Mouse (Mus musculus) hindbrain, embryonic 11.5 days (tissue): ENCODE measurements around the gene Bcar3. TPM values are rescaled to one million over a fixed set of nuclear protein-coding genes. Genes with fewer than 3 reads are reported as not detected.
A peak's percentile ranks its signal among the peaks of the same experiment; 100 is the strongest.

Experiments
- ATAC-seq: fragments of 200-750 bp; cut with Nextera tagmentation; 2 replicates; pipeline ENCODE4 v1.8.0; 2017; ENCODE audit warnings: mild to moderate bottlenecking, moderate TSS enrichment, moderate library complexity; ENCODE audit not compliant: low FRiP score
- DNase-seq: peaks from one replicate; pipeline ENCODE4 v3.0.0-alpha.2; 2015; ENCODE audit warnings: low spot score
- H3K27ac ChIP-seq: fragments of 300-500 bp; sonication (generic); 2 replicates; pipeline ENCODE4 v1.5.1; 2014; ENCODE audit warnings: mild to moderate bottlenecking, low read depth, low read length
- H3K27me3 ChIP-seq: fragments of 300-500 bp; sonication (generic); 2 replicates; pipeline ENCODE4 v1.6.1; 2014; ENCODE audit warnings: mild to moderate bottlenecking, low read length, moderate library complexity, mixed read lengths; ENCODE audit not compliant: control insufficient read depth, insufficient read depth
- H3K36me3 ChIP-seq: fragments of 300-500 bp; sonication (generic); 2 replicates; pipeline ENCODE4 v1.6.1; 2014; ENCODE audit warnings: mild to moderate bottlenecking, low read length, moderate library complexity, mixed read lengths; ENCODE audit not compliant: control insufficient read depth, insufficient read depth
- H3K4me1 ChIP-seq: fragments of 300-500 bp; sonication (generic); replicated peaks from 2 replicates; pipeline ENCODE4 v1.6.1; 2014; ENCODE audit warnings: low read length, mixed read lengths; ENCODE audit not compliant: control insufficient read depth, insufficient read depth
- H3K4me2 ChIP-seq: fragments of 300-500 bp; sonication (generic); replicated peaks from 2 replicates; pipeline ENCODE4 v1.6.1; 2014; ENCODE audit warnings: mild to moderate bottlenecking, low read depth, low read length
- H3K4me3 ChIP-seq: fragments of 300-500 bp; sonication (generic); 2 replicates; pipeline ENCODE4 v1.5.1; 2014; ENCODE audit warnings: low read depth, low read length
- H3K9ac ChIP-seq: fragments of 300-500 bp; sonication (generic); 2 replicates; pipeline ENCODE4 v1.6.1; 2014; ENCODE audit warnings: low read depth, low read length
- H3K9me3 ChIP-seq: fragments of 300-500 bp; sonication (generic); 2 replicates; pipeline ENCODE4 v1.6.1; 2016; ENCODE audit warnings: low read length; ENCODE audit not compliant: control insufficient read depth
- WGBS: fragments of 180-500 bp; shearing (Covaris S2); extraction: QIAGEN DNeasy Blood & Tissue Kit; methylation state at CpG from one replicate; pipeline ENCODE4 v1.1.7; 2014; 5-methylcytosine and 5-hydroxymethylcytosine counted together
- polyA plus RNA-seq: library from polyadenylated mRNA; unstranded; fragments of >200 nt; fragmentation: Nextera tagmentation; extraction: Ambion mirVana; gene quantifications from 2 replicates; pipeline ENCODE4 v1.2.1, GENCODE M21; 2014

Gene Bcar3
- polyA plus RNA-seq, 1 experiment from 2014 or later, result 6.7 TPM

- Histone ChIP-seq H3K27ac (no peak overlapping the region), H3K4me3 (no peak overlapping the region), H3K36me3 (no peaks in the 10 kb centered on the region), H3K4me2 (no peak overlapping the region), H3K4me1 (no peaks in the 10 kb centered on the region), H3K9ac (no peak overlapping the region), H3K27me3 (no peaks in the 10 kb centered on the region), H3K9me3 (no peaks in the 10 kb centered on the region)
- DNase-seq (no peak), ATAC-seq (no peak)
- WGBS, result 82% methylated on average over 21 of the region's 21 CpGs
Measured at GRCm38 (mm10) chr3:122492872-122493615, 199.1 kb downstream of the Bcar3 start.

- H3K4me2 ChIP-seq, result no peak overlapping the region
- ATAC-seq (no peak), DNase-seq (no peak)
- H3K9ac ChIP-seq, result no peak overlapping the region
- no peak overlapping the region for H3K27ac ChIP-seq
- no peak overlapping the region for H3K4me3 ChIP-seq
- H3K9me3 ChIP-seq, result no peaks in the 10 kb centered on the region
- H3K36me3 ChIP-seq, result no peaks in the 10 kb centered on the region
- WGBS, result 93% methylated on average over 6 of the region's 6 CpGs
- H3K27me3 ChIP-seq, result no peaks in the 10 kb centered on the region
- H3K4me1 ChIP-seq, result no peaks in the 10 kb centered on the region
Measured at GRCm38 (mm10) chr3:122494764-122495163, 200.8 kb downstream of the Bcar3 start.

- no peak overlapping the region for H3K4me3 ChIP-seq
- ATAC-seq (no peak), DNase-seq (no peak)
- no peak overlapping the region for H3K4me2 ChIP-seq
- no peak overlapping the region for H3K9ac ChIP-seq
- 89% methylated on average over 6 of the region's 6 CpGs for WGBS
- H3K27me3 ChIP-seq, result no peaks in the 10 kb centered on the region
- no peaks in the 10 kb centered on the region for H3K36me3 ChIP-seq
- no peaks in the 10 kb centered on the region for H3K4me1 ChIP-seq
- H3K27ac ChIP-seq, result no peak overlapping the region
- H3K9me3 ChIP-seq, result no peaks in the 10 kb centered on the region
Measured at GRCm38 (mm10) chr3:122497871-122498270, 203.9 kb downstream of the Bcar3 start.

- H3K27me3 ChIP-seq, result no peaks in the 10 kb centered on the region
- H3K4me3 ChIP-seq, result no peak overlapping the region
- ATAC-seq (no peak), DNase-seq (no peak)
- H3K36me3 ChIP-seq, result no peaks in the 10 kb centered on the region
- H3K4me2 ChIP-seq, result no peak overlapping the region
- 93% methylated on average over 7 of the region's 7 CpGs for WGBS
- H3K4me1 ChIP-seq, result no peaks in the 10 kb centered on the region
- no peak overlapping the region for H3K27ac ChIP-seq
- no peaks in the 10 kb centered on the region for H3K9me3 ChIP-seq
- H3K9ac ChIP-seq, result no peak overlapping the region
Measured at GRCm38 (mm10) chr3:122498528-122498927, 204.6 kb downstream of the Bcar3 start.

DNA sequence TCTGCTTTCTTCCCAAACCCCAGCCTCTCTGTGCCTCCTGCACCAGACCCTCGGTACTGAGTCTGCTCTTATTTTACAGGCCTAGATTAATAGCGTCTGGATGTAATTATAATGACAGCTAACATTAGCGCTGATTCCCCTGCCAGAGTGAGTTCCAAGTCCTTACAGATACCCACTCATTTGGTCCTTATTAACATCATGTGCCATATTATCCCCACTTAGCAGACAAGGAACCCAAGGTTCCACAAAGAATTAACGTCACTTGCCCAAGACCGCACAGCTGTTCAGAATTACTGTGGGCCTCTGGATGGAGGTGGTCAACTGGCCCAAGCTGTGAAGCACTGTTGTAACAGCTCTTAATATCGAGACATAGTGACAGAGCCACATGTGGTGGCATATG lies 205.7 kb downstream of the Bcar3 start:
- WGBS, result 73% methylated on average over 6 of the region's 6 CpGs
- Histone ChIP-seq H3K36me3 (no peaks in the 10 kb centered on the region), H3K27ac (no peak overlapping the region), H3K4me2 (no peak overlapping the region), H3K27me3 (no peaks in the 10 kb centered on the region), H3K9me3 (no peaks in the 10 kb centered on the region), H3K4me3 (no peak overlapping the region), H3K4me1 (no peaks in the 10 kb centered on the region), H3K9ac (no peak overlapping the region)
- ATAC-seq (no peak), DNase-seq (no peak)

DNA sequence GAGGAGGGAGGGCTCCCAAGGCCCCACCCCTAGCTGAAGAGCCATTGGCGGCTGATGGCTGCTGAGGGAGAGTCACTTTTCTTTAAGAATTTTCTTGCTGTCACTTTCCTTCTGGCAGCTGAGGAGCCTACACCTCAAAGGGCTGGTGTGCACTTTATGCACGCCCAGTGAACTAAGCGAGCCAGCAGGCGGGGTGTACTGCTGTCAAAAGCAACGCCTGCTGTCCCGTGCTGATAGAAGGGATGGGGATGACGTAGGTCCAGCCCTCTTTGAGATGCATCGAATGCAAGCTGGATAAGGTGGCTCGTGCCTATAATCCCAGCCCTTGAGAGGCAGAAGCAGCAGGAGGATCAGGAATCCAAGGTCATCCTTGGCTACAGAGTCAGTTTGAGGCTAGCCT lies 207.0 kb downstream of the Bcar3 start:
- H3K9ac ChIP-seq, result no peak overlapping the region
- whole genome bisulfite sequencing, result 90% methylated on average over 9 of the region's 9 CpGs

DNA sequence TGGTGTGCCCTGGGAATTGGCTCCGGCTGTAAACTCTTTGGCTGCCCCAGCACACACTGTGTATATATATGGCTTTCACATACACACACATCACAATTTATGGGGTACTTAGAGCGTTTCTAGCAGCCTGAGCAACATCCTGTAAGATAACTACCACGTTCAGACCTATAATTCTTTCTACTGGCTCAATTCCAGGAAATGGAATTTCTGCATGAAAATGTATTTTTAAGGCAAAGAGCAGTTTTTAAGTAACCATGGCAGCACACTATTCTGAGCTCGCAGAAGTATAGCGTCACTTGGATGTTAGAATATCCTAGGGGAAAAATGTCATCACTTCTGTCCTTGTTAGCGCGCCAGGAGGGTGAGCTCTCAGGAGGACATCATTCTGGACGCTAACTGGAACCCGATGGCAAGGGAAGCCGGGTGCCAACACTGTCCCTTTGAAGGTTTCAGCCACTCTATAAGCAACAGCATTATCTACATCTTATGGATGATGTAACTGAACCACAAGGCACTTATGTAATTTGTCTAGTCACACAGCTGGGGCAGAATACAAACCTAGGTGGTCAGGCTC lies 212.5 kb downstream of the Bcar3 start:
- no peaks in the 10 kb centered on the region; the same call in 1 of the 2 replicates for H3K4me1 ChIP-seq
- no peak overlapping the region for H3K4me2 ChIP-seq
- H3K4me3 ChIP-seq, result no peak overlapping the region
- DNase-seq, result no peak
- no peaks in the 10 kb centered on the region for H3K36me3 ChIP-seq
- H3K9ac ChIP-seq, result no peak overlapping the region
- H3K9me3 ChIP-seq, result no peaks in the 10 kb centered on the region
- ATAC-seq, result no peak
- H3K27ac ChIP-seq, result no peak overlapping the region
- 86% methylated on average over 10 of the region's 10 CpGs for WGBS
- H3K27me3 ChIP-seq, result no peaks in the 10 kb centered on the region

More for the DNA sequence above, 207.0 kb downstream of the Bcar3 start:
- H3K4me1 ChIP-seq, result no peaks in the 10 kb centered on the region; the same call in 1 of the 2 replicates
- no peak overlapping the region for H3K27ac ChIP-seq
- ATAC-seq, result no peak
- no peaks in the 10 kb centered on the region for H3K9me3 ChIP-seq
- H3K4me3 ChIP-seq, result no peak overlapping the region
- H3K36me3 ChIP-seq, result no peaks in the 10 kb centered on the region
- no peak overlapping the region for H3K4me2 ChIP-seq
- no peak for DNase-seq
- no peaks in the 10 kb centered on the region for H3K27me3 ChIP-seq

GRCm38 (mm10) chr3:122507826-122508225 lies 213.9 kb downstream of the Bcar3 start:
- Histone ChIP-seq H3K4me3 (no peak overlapping the region), H3K4me2 (no peak overlapping the region), H3K9me3 (no peaks in the 10 kb centered on the region), H3K4me1 (no peaks in the 10 kb centered on the region; the same call in 1 of the 2 replicates), H3K27ac (no peak overlapping the region), H3K27me3 (no peaks in the 10 kb centered on the region), H3K36me3 (no peaks in the 10 kb centered on the region), H3K9ac (no peak overlapping the region)
- WGBS, result 97% methylated on average over 14 of the region's 14 CpGs
- ATAC-seq (no peak), DNase-seq (no peak)

DNA sequence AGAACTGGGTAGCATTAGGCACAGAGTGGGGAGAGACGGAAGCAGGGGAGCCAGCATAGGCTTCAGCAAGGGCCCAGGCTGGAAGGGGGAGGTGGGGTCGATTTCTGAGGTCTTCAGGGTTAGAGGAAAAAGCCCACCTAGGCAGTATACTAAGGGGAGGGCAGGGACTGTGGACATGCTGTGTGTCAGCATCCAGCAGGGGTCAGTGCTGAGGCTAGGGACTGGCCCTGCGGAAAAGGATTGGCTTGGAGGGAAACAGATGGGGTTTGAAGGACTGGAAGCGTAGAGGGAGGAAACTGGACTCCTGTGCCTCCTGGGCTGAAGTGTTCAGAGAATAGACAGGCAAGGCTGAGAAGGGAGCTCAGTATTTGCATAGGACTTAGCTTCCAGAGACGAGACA lies 215.1 kb downstream of the Bcar3 start:
- ATAC-seq (peak; percentile 79; the same call in 1 of the 2 replicates), DNase-seq (peak; percentile 79)
- H3K27me3 ChIP-seq, result no peaks in the 10 kb centered on the region
- H3K4me2 ChIP-seq, result no peak overlapping the region
- H3K9ac ChIP-seq, result no peak overlapping the region
- WGBS, result 42% methylated on average over 5 of the region's 5 CpGs
- no peaks in the 10 kb centered on the region for H3K9me3 ChIP-seq
- H3K27ac ChIP-seq, result no peak overlapping the region
- H3K4me1 ChIP-seq, result no peaks in the 10 kb centered on the region; the same call in 1 of the 2 replicates
- H3K4me3 ChIP-seq, result no peak overlapping the region
- H3K36me3 ChIP-seq, result no peaks in the 10 kb centered on the region
